Mouse (Mus musculus) liver, embryonic 13.5 days (tissue): ENCODE measurements around the gene Smok2b. TPM values are rescaled to one million over a fixed set of nuclear protein-coding genes. Genes with fewer than 3 reads are reported as not detected.
"Not testable (repeated sequence)": the region's sequence is repeated elsewhere in the genome, so short reads cannot be mapped to it uniquely, and the experiment has no call there.

Experiments
- ATAC-seq: fragments of 200-750 bp; cut with Nextera tagmentation; 2 replicates; pipeline ENCODE4 v1.8.0; 2017; ENCODE audit warnings: low read depth, mild to moderate bottlenecking, moderate number of reproducible peaks, moderate library complexity
- DNase-seq: peaks from one replicate; pipeline ENCODE4 v3.0.0; 2022
- H3K27ac ChIP-seq: fragments of 300-500 bp; sonication (generic); 2 replicates; pipeline ENCODE4 v1.5.1; 2015; ENCODE audit warnings: moderate library complexity, mild to moderate bottlenecking, inconsistent platforms
- H3K27me3 ChIP-seq: fragments of 300-500 bp; sonication (generic); 2 replicates; pipeline ENCODE4 v1.6.1; 2015; ENCODE audit warnings: mild to moderate bottlenecking, inconsistent platforms
- H3K36me3 ChIP-seq: fragments of 300-500 bp; sonication (generic); 2 replicates; pipeline ENCODE4 v1.6.1; 2015; ENCODE audit warnings: mild to moderate bottlenecking, inconsistent platforms
- H3K4me1 ChIP-seq: fragments of 300-500 bp; sonication (generic); replicated peaks from 2 replicates; pipeline ENCODE4 v1.6.1; 2015; ENCODE audit warnings: inconsistent platforms
- H3K4me2 ChIP-seq: fragments of 300-500 bp; sonication (generic); 2 replicates; pipeline ENCODE4 v1.6.1; 2015; ENCODE audit warnings: inconsistent platforms, mild to moderate bottlenecking, moderate library complexity
- H3K4me3 ChIP-seq: fragments of 300-500 bp; sonication (generic); replicated peaks from 2 replicates; pipeline ENCODE4 v1.5.1; 2015; ENCODE audit warnings: mild to moderate bottlenecking, inconsistent platforms
- H3K9ac ChIP-seq: fragments of 300-500 bp; sonication (generic); 2 replicates; pipeline ENCODE4 v1.6.1; 2015; ENCODE audit warnings: mild to moderate bottlenecking, inconsistent platforms
- H3K9me3 ChIP-seq: fragments of 300-500 bp; sonication (generic); replicated peaks from 2 replicates; pipeline ENCODE4 v1.6.1; 2016; ENCODE audit warnings: inconsistent platforms
- WGBS: fragments of 180-500 bp; shearing (Covaris S2); methylation state at CpG from one replicate; pipeline ENCODE4 v1.1.7; 2015; ENCODE audit not compliant: insufficient replicate concordance; 5-methylcytosine and 5-hydroxymethylcytosine counted together
- polyA plus RNA-seq: library from polyadenylated mRNA; unstranded; fragments of >200 nt; fragmentation: Nextera tagmentation; extraction: Ambion mirVana; gene quantifications from 2 replicates; pipeline ENCODE4 v1.2.1, GENCODE M21; 2015

Smok2b gene
- polyA plus RNA-seq, 1 experiment from 2014 or later: not detected

DNA sequence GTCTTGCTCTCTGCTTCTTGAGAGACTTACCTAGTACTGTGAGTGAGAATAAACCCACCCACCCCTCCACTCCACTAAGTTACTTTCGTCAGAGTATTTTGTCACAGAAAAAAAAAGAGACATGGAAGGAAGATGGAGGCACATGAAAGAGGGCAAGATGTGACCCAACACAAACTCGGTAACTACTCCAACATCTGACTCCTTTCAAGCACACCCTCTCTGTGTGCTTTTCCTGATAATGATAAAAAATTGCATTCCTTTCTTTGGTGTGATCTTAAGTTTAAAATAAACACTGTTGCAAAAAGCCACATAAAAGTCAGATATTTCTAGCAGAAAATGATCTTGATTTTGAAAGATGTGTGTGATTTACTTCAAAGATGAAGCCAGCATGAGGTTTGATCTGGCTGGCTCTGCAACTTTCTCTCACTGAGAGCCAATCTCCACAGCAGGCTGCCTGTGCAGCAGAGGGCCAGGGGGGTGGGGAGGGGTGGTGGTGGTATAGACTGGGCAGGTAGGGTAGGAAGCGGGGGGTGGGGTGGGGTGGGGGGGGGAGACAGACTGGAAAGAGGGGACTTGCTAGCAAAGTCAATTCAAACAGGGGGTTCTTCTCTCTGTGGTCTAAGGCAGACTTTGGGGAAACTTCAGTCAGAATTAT, 27.5 kb upstream of the Smok2b start:
- H3K4me2 ChIP-seq, H3K4me3 ChIP-seq, H3K36me3 ChIP-seq, H3K27ac ChIP-seq, H3K4me1 ChIP-seq, ATAC-seq, DNase-seq, H3K9ac ChIP-seq, H3K27me3 ChIP-seq: not testable (repeated sequence)
- 61% methylated on average over 2 of the region's 3 CpGs for WGBS
- H3K9me3 ChIP-seq: peaks cover 44% of the 10 kb centered on the region

DNA sequence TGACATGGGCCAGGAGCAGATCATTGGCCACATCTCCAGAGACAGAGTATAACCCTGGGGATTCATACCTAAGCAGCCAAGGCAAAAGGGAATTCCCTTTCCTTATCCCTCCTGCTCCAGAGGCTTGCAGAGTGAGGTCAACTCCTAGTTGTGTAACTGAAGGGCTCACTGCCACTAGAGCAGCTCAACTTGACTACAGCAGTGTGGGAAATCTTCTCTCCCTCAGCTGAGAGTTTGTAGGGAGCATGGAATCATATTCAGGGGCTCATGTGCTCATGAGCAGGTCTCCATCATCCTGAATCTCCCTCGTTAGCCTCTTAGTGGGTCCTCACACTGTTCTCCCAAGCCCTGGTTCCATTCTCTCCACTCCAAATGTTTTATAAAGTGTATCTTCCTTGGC, 24.8 kb upstream of the Smok2b start:
- not testable (repeated sequence) for ATAC-seq, H3K9ac ChIP-seq, DNase-seq, H3K4me1 ChIP-seq, H3K4me3 ChIP-seq, H3K36me3 ChIP-seq, H3K27ac ChIP-seq, H3K4me2 ChIP-seq, H3K27me3 ChIP-seq
- WGBS: 52% methylated on average over 1 of the region's 1 CpGs
- H3K9me3 ChIP-seq: peaks cover 42% of the 10 kb centered on the region

DNA sequence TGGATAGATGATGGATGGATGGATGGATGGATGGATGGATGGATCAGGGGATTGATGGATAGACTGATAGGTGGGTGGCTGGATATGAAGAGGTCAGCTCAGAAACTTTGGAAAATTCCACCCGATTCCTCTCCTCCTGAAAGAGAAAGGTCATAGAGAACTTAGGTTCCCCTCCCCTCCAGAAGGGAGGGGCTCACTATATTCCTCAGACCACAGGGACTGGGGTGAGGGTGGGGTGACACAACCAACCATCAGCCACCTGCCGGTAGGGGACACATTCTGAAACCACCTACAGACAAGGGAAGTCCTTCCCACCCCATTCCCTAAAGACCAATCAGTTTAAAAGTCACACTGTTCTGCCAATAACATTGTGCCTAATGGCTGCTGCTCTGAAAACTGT, 23.6 kb upstream of the Smok2b start:
- no peak for DNase-seq
- WGBS: 62% methylated on average over 2 of the region's 2 CpGs
- H3K27ac ChIP-seq: no peak overlapping the region
- no peaks in the 10 kb centered on the region for H3K4me1 ChIP-seq
- H3K4me3 ChIP-seq: no peak overlapping the region
- H3K4me2 ChIP-seq: no peak overlapping the region
- no peaks in the 10 kb centered on the region for H3K27me3 ChIP-seq
- no peak overlapping the region for H3K9ac ChIP-seq
- H3K36me3 ChIP-seq: no peaks in the 10 kb centered on the region
- peaks cover 38% of the 10 kb centered on the region for H3K9me3 ChIP-seq
- ATAC-seq: no peak

DNA sequence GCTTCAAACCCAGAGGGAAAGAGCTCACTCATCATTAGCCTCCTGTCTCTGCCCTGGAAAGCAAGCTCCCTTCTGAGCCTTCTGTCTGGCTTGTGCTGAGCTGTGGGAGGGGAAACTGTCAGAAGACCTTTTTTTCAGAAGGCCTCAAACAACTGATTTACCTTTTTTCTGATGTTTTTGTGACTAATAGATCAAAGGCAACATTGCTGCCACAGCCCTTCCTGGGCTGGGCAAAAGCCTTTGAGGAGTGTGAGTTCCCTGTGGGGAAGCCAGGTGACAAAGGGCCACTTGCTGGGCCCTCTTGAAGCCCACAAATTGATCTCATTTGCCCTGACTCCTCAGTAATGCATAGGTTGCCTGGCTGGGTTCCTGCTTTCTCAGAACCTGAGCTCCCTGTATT, 21.6 kb upstream of the Smok2b start:
- not testable (repeated sequence) for ATAC-seq, DNase-seq, H3K4me3 ChIP-seq, H3K4me1 ChIP-seq, H3K36me3 ChIP-seq, H3K9ac ChIP-seq, H3K27ac ChIP-seq, H3K27me3 ChIP-seq, H3K4me2 ChIP-seq
- peaks cover 54% of the 10 kb centered on the region for H3K9me3 ChIP-seq

DNA sequence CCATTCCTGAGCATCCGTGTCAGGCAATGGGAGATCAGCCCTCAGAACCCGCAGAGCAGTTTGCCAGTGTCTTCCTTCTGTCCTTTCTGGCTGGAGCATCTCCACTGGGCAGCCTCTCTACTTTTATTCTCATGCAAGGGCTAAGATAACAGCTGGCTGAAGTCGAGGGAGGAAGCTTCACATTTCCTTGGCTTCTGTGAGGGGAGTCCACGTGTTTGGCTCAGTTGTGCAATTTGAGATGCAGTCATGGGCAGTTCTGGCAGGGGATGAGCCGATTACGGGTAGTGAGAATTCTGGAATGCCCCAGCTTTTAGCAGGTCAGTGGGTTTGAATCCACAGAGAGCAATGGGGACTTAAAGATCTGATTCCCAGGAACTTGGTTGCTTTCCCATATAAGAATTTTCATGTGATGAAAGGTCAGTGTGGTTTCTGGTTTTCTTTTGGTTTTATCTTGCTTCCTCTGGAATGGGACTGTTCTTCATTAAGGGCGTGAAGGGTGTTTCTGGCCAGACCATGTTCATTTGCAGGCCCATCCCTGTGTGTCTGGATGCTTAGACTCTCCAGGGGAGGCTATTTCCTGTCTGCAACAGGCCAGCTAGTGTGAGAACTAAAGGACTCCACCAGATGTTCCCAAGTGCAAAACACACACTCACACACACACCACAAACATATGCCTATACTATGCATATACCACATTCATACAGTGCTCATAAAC, 17.8 kb upstream of the Smok2b start:
- no peak overlapping the region for H3K27ac ChIP-seq
- no peak for DNase-seq

DNA sequence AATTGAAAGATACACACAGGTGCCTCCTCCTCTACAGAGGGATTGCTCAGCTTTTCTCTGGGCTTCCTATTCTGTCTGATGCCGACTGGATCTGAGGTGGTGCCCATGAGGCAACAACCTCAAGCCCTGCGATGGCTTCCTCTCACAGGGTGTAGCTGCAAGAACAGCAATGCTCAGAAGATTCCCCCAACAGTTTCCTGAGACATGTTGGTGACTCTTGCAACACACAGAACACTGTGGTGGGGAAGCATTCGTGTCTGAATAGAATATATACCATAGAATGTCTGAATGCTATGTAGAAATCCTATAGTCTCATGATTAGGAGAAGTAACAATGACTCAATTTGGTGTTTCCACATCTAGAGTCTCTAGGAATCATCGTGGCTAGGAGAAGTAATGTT, 15.9 kb upstream of the Smok2b start:
- no peaks in the 10 kb centered on the region for H3K4me1 ChIP-seq
- DNase-seq (no peak), ATAC-seq (no peak)
- no peaks in the 10 kb centered on the region for H3K27me3 ChIP-seq
- WGBS: 37% methylated on average over 4 of the region's 4 CpGs
- H3K9ac ChIP-seq: no peak overlapping the region
- H3K4me3 ChIP-seq: no peak overlapping the region
- H3K4me2 ChIP-seq: no peak overlapping the region
- H3K36me3 ChIP-seq: no peaks in the 10 kb centered on the region
- peaks cover 83% of the 10 kb centered on the region for H3K9me3 ChIP-seq
- H3K27ac ChIP-seq: no peak overlapping the region

More for the DNA sequence above, 17.8 kb upstream of the Smok2b start:
- 48% methylated on average over 7 of the region's 7 CpGs for WGBS
- H3K27me3 ChIP-seq: no peaks in the 10 kb centered on the region
- no peak for ATAC-seq
- no peaks in the 10 kb centered on the region for H3K36me3 ChIP-seq
- no peak overlapping the region for H3K9ac ChIP-seq
- no peak overlapping the region for H3K4me3 ChIP-seq
- H3K9me3 ChIP-seq: peaks cover 75% of the 10 kb centered on the region
- no peak overlapping the region for H3K4me2 ChIP-seq
- no peaks in the 10 kb centered on the region for H3K4me1 ChIP-seq

DNA sequence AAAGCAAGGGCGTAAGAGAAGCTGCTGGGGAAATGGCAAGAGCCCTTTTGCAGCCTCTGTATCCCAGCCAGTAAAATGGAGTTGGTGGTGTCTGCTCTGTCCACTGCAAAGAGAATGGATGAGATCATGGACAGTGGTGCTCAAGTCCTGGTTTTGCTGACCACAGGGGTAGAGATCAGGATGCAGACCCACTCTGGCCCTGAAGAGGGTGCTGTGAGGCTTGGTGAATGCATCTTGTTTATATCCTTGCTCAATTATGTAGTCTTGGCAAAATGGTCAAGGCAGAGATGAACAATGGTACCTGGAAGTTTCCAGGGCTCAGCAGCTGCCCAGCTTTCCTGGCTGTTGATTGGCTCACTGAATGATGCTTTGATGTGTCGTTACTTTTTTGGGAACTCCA, 14.5 kb upstream of the Smok2b start:
- peaks cover 89% of the 10 kb centered on the region for H3K9me3 ChIP-seq
- H3K4me2 ChIP-seq: no peak overlapping the region
- no peaks in the 10 kb centered on the region for H3K27me3 ChIP-seq
- no peak overlapping the region for H3K27ac ChIP-seq
- no peak overlapping the region for H3K9ac ChIP-seq
- no peak for DNase-seq
- no peak overlapping the region for H3K4me3 ChIP-seq
- ATAC-seq: no peak
- H3K4me1 ChIP-seq: no peaks in the 10 kb centered on the region
- WGBS: 66% methylated on average over 2 of the region's 2 CpGs
- H3K36me3 ChIP-seq: no peaks in the 10 kb centered on the region

DNA sequence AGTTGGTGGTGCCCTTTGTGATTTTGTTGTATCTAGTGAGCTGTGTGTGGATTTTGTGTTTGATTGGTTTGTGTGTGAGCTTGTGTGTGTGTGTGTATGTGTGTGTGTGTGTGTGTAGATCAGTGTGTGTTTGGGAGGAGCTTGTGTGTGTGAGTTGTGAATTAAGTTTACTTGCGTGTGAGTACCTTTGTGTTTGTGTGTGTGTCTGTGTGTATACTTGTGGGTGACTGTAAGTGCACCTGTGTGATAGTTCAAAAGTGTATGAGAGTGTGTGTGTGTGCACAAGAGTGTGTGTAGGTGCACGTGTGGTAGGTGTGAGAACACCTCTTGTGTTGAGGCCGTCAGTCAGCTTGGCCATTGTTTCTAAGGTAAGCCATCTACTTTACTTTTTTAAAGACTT, 9.2 kb upstream of the Smok2b start, which contains the start of gene Smok2a:
Smok2a (plus strand) TSS at position 301 of the 400 bp plus-strand sequence.
- no peaks in the 10 kb centered on the region for H3K27me3 ChIP-seq
- H3K27ac ChIP-seq: no peak within 1 kb of the TSS
- DNase-seq (no peak), ATAC-seq (no peak)
- peaks cover 69% of the 10 kb centered on the region for H3K9me3 ChIP-seq
- no peak within 1 kb of the TSS for H3K9ac ChIP-seq
- no peaks in the 10 kb centered on the region for H3K36me3 ChIP-seq
- H3K4me1 ChIP-seq: no peaks in the 10 kb centered on the region
- H3K4me3 ChIP-seq: no peak within 1 kb of the TSS
- no peak within 1 kb of the TSS for H3K4me2 ChIP-seq
- 67% methylated on average over 3 of the region's 3 CpGs for WGBS

DNA sequence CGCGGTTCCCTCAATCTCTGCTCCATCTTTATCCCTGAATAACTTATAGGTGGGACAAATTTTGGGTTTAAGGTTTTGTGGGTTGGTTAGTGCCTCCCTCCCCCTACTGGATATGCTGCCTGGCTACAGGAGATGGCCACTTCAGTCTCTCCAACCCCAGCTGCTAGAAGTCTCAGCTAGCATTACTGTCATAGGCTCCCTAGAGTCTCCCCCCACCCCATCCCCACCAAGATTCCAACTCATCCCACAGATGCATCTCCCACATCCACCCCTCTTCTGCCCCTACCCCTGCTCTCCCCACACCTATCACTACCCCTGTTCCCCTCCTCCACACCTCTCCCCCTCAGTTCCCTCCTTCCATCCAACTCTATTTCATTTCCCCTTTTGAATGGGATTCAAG, 8.1 kb upstream of the Smok2b start:
- not testable (repeated sequence) for H3K9ac ChIP-seq, H3K4me2 ChIP-seq, H3K4me1 ChIP-seq, H3K4me3 ChIP-seq, H3K36me3 ChIP-seq, ATAC-seq, H3K27me3 ChIP-seq, H3K27ac ChIP-seq, DNase-seq
- WGBS: 68% methylated on average over 2 of the region's 2 CpGs
- peaks cover 71% of the 10 kb centered on the region for H3K9me3 ChIP-seq

DNA sequence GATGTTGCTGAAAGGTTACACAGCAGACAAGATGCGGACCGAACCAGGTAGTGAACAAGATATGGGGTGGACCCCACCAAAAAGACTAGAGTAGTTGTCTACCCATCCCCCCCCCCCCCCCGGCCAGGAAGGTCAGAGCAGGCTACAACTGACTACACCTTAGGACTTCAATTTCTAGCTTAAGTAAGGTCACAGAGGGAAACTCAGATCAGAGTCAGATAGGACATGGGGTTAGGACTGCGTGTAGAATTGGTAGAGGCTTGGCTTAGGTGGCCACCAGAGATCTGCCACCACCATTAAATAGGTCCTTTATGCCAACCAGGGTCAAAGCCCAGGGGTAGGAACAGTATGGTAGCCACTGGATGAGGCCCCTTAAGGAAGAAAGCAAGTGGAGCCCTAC, 9.4 kb downstream of the Smok2b start:
- ATAC-seq, H3K4me1 ChIP-seq, H3K36me3 ChIP-seq, H3K4me2 ChIP-seq, H3K4me3 ChIP-seq, H3K27ac ChIP-seq, DNase-seq, H3K27me3 ChIP-seq, H3K9ac ChIP-seq: not testable (repeated sequence)
- H3K9me3 ChIP-seq: peaks cover 43% of the 10 kb centered on the region
- WGBS: 66% methylated on average over 4 of the region's 4 CpGs

DNA sequence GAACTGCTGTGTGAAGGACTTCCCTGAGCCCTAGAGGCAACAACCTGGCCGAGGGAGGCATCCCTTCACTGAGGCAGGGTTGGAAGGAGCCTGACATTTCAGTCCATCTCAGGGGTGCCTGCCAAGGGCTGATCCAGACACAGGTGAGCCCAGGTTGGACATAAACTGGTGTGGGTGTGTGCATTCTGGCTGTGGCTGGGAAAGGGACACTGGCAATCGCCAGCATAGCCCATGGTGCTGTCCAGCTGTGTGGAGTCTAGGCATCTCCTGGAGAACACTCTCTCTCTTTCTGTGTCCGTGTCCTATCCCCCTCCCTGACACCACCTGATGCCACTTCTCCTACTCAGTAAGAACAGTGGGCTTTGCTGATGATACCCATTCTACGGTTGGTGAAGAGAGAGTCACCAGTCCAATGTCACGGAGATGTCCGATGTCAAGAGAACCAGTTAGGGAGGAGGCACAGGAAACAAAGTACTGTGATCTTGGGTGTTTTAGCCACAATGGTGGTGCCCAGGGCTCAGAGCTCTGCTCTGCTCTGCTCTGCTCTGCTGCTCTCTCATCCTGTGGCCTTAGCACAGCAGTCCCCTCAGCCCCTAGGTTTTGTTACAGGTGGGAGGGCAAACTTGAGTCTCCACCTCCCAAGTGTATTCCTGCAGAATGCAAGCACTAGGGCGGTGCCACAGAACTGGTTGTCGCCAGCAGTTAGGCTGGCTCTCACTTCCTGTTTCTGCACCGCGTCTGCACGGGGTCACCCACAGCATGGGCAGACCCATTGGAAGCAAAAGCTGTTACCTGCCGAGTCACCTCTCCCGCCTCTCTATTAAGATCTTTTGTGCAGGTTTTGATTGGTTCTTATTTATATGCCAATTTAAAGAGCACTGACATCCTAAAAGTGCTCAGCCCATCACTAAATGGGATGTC, 11.0 kb downstream of the Smok2b start:
- WGBS: 67% methylated on average over 7 of the region's 13 CpGs
- H3K9ac ChIP-seq, H3K4me2 ChIP-seq, H3K4me3 ChIP-seq, H3K4me1 ChIP-seq, H3K27ac ChIP-seq, H3K27me3 ChIP-seq, ATAC-seq, H3K36me3 ChIP-seq, DNase-seq: not testable (repeated sequence)
- H3K9me3 ChIP-seq: peaks cover 30% of the 10 kb centered on the region
